Comparison of ENCODE assay signal across 29 mouse cellular contexts in genomic region chr5:50490223-50490622, GRCm38 (mm10).
"Had no signal": no experiment of that assay in that cellular context is flagged by ENCODE, and none has a peak within 500 bp of the region (broad histone marks: within the 10 kb centered on the region; RNA-seq: fewer than 3 reads in every experiment).

No protein-coding gene starts in this region.

- H3K27ac ChIP-seq: heart, embryonic 13.5 days; heart, embryonic 15.5 days; hindbrain, embryonic 10.5 days; hindbrain, embryonic 12.5 days; hindbrain, embryonic 13.5 days; hindbrain, embryonic 14.5 days; hindbrain, embryonic 15.5 days; hindbrain, postnatal 0 days; intestine, embryonic 15.5 days; kidney, embryonic 15.5 days; kidney, postnatal 0 days; layer of hippocampus, adult 2 months; left cerebral cortex, adult 2 months had no signal

- H3K4me3 ChIP-seq: heart, embryonic 12.5 days; heart, embryonic 13.5 days; heart, embryonic 15.5 days; hindbrain, embryonic 10.5 days; hindbrain, embryonic 12.5 days; hindbrain, embryonic 13.5 days; hindbrain, embryonic 15.5 days; intestine, embryonic 15.5 days; kidney, embryonic 15.5 days; layer of hippocampus, adult 2 months; left cerebral cortex, adult 2 months had no signal

- H3K4me1 ChIP-seq: heart, embryonic 12.5 days; heart, embryonic 13.5 days; heart, embryonic 15.5 days; hindbrain, embryonic 10.5 days; hindbrain, embryonic 12.5 days; hindbrain, embryonic 13.5 days; hindbrain, embryonic 15.5 days; intestine, embryonic 15.5 days; kidney, embryonic 15.5 days had no signal

- H3K36me3 ChIP-seq: heart, embryonic 12.5 days; heart, embryonic 13.5 days; heart, embryonic 15.5 days; hindbrain, embryonic 10.5 days; hindbrain, embryonic 12.5 days; hindbrain, embryonic 13.5 days; hindbrain, embryonic 15.5 days; intestine, embryonic 15.5 days; kidney, embryonic 15.5 days had no signal

- H3K27me3 ChIP-seq: heart, embryonic 12.5 days; heart, embryonic 13.5 days; heart, embryonic 15.5 days; hindbrain, embryonic 12.5 days; hindbrain, embryonic 13.5 days; hindbrain, embryonic 15.5 days; intestine, embryonic 15.5 days; kidney, embryonic 15.5 days had no signal

- H3K9me3 ChIP-seq: heart, embryonic 12.5 days; heart, embryonic 13.5 days; heart, embryonic 15.5 days; hindbrain, embryonic 10.5 days; hindbrain, embryonic 12.5 days; hindbrain, embryonic 13.5 days; hindbrain, embryonic 15.5 days; intestine, embryonic 15.5 days; kidney, embryonic 15.5 days had no signal

- DNase-seq: heart, postnatal 14 days; heart, postnatal 36 days; heart, postnatal 4 days; kidney, adult 11 months; kidney, adult 18-20 months; kidney, adult 2 months; kidney, adult 8-10 months; kidney, adult 9 months; kidney, postnatal 10 days; kidney, postnatal 14 days; kidney, postnatal 25 days; kidney, postnatal 36 days; kidney, postnatal 4 days; layer of hippocampus, adult 9-11 months; layer of hippocampus, postnatal 36 days had no signal
